Mouse (Mus musculus) layer of hippocampus, adult 8-10 months (tissue): ENCODE results near the gene Ccdc80. TPM values are rescaled to one million over a fixed set of nuclear protein-coding genes. Genes with fewer than 3 reads are reported as not detected.
A peak's percentile ranks its signal among the peaks of the same experiment; 100 is the strongest.

Experiments used
- DNase-seq, 2 experiments: peaks; one replicate each; pipeline ENCODE4 v3.0.0; 2022; ENCODE audit warnings: low spot score in 2 of 2
- total RNA-seq, 4 experiments: library from RNA; stranded (reverse); gene quantifications; 2 replicates each; pipeline ENCODE4 v1.2.4; 2022

The Ccdc80 gene
- total RNA-seq, result 1 to 10 TPM; 2.1 to 4.3 (median 3.5) TPM

GRCm38 (mm10) chr16:45093137-45093731 lies at the start of gene Ccdc80:
Gene Ccdc80 (plus strand): TSS chr16:45093402.
- no peak for DNase-seq

GRCm38 (mm10) chr16:45044844-45045243 lies 48.4 kb upstream of the Ccdc80 start:
- DNase-seq, result no peak

- DNase-seq, result no peak
Observed at GRCm38 (mm10) chr16:45057222-45057621, 36.0 kb upstream of the Ccdc80 start.

GRCm38 (mm10) chr16:45057922-45058321 lies 35.3 kb upstream of the Ccdc80 start:
- no peak for DNase-seq

GRCm38 (mm10) chr16:45061140-45061539 lies 32.1 kb upstream of the Ccdc80 start:
- no peak for DNase-seq

GRCm38 (mm10) chr16:45070383-45071083 lies 22.7 kb upstream of the Ccdc80 start:
- DNase-seq, result no peak

- no peak for DNase-seq
Observed at GRCm38 (mm10) chr16:45071424-45071823, 21.8 kb upstream of the Ccdc80 start.

GRCm38 (mm10) chr16:45077517-45078080 lies 15.6 kb upstream of the Ccdc80 start:
- no peak for DNase-seq

GRCm38 (mm10) chr16:45079322-45079721 lies 13.9 kb upstream of the Ccdc80 start:
- DNase-seq, result no peak

- DNase-seq, result no peak
Observed at GRCm38 (mm10) chr16:45088842-45089241, 4.4 kb upstream of the Ccdc80 start.

- DNase-seq, result peak; percentile 30 to 66
Observed at GRCm38 (mm10) chr16:45090005-45090404, 3.2 kb upstream of the Ccdc80 start.

GRCm38 (mm10) chr16:45094136-45094756 lies 1.0 kb downstream of the Ccdc80 start:
- DNase-seq, result no peak

- no peak for DNase-seq
Observed at GRCm38 (mm10) chr16:45095030-45095429, 1.8 kb downstream of the Ccdc80 start.

- no peak for DNase-seq
Observed at GRCm38 (mm10) chr16:45095561-45096482, 2.6 kb downstream of the Ccdc80 start.

- DNase-seq, result no peak
Observed at GRCm38 (mm10) chr16:45097467-45097866, 4.3 kb downstream of the Ccdc80 start.

GRCm38 (mm10) chr16:45098186-45098885 lies 5.1 kb downstream of the Ccdc80 start:
- DNase-seq, result no peak

- DNase-seq, result no peak
Observed at GRCm38 (mm10) chr16:45098886-45099210, 5.6 kb downstream of the Ccdc80 start.

- no peak for DNase-seq
Observed at GRCm38 (mm10) chr16:45100892-45101291, 7.7 kb downstream of the Ccdc80 start.

GRCm38 (mm10) chr16:45104993-45105392 lies 11.8 kb downstream of the Ccdc80 start:
- no peak for DNase-seq

- no peak for DNase-seq
Observed at GRCm38 (mm10) chr16:45108203-45108878, 15.1 kb downstream of the Ccdc80 start.
